ENCODE assay signal across 8 mouse cellular contexts in genomic region chr3:142710360-142711007, GRCm38 (mm10). TPM values are rescaled to one million over a fixed set of nuclear protein-coding genes. Genes with fewer than 3 reads are reported as not detected.
DNase-seq lines count a peak whose midpoint lies in the region; ATAC-seq lines count a peak whose summit lies in the region.

No protein-coding gene starts in this region.

- 0 out of 2 replicates have a peak, but pooled peaks cover 11% of the 10 kb centered on the region for H3K9me3 ChIP-seq in liver, embryonic 12.5 days (replicated peaks)
- no peaks in the 10 kb centered on the region for H3K9me3 ChIP-seq in forebrain, embryonic 11.5 days (ENCODE audit: control insufficient read depth, low read length)
- H3K9me3 ChIP-seq in hindbrain, embryonic 15.5 days = no peaks in the 10 kb centered on the region
- H3K9me3 ChIP-seq in midbrain, embryonic 14.5 days (ENCODE audit: control insufficient read depth, low read length) = no peaks in the 10 kb centered on the region

- no peak overlapping the region for H3K9ac ChIP-seq in liver, embryonic 12.5 days
- H3K9ac ChIP-seq in forebrain, embryonic 11.5 days (ENCODE audit: low read length) = no peak overlapping the region
- no peak overlapping the region for H3K9ac ChIP-seq in hindbrain, embryonic 15.5 days
- H3K9ac ChIP-seq in midbrain, embryonic 14.5 days (replicated peaks; ENCODE audit: low read length) = no peak overlapping the region

- H3K27ac ChIP-seq in liver, embryonic 12.5 days = no peak overlapping the region
- H3K27ac ChIP-seq in forebrain, embryonic 11.5 days (ENCODE audit: low read depth, low read length) = no peak overlapping the region
- H3K27ac ChIP-seq in hindbrain, embryonic 15.5 days (replicated peaks) = peak overlapping the region; percentile 48; the same call in 1 of the 2 replicates
- H3K27ac ChIP-seq in midbrain, embryonic 14.5 days (replicated peaks; ENCODE audit: low read depth, low read length) = no peak overlapping the region

- no peak for ATAC-seq in liver, embryonic 12.5 days
- peak; percentile 42; the same call in 1 of the 2 replicates for ATAC-seq in forebrain, embryonic 11.5 days (replicated peaks; ENCODE audit: low FRiP score)
- ATAC-seq in hindbrain, embryonic 15.5 days (ENCODE audit: low FRiP score, low read depth) = no peak
- ATAC-seq in midbrain, embryonic 14.5 days (ENCODE audit: low FRiP score, low TSS enrichment) = peak; percentile 46; the same call in 1 of the 2 replicates

- H3K4me1 ChIP-seq in liver, embryonic 12.5 days = 0 out of 2 replicates have a peak, but pooled peaks cover 9% of the 10 kb centered on the region
- no peaks in the 10 kb centered on the region for H3K4me1 ChIP-seq in forebrain, embryonic 11.5 days (replicated peaks; ENCODE audit: control insufficient read depth, insufficient read depth, low read length)
- H3K4me1 ChIP-seq in hindbrain, embryonic 15.5 days (replicated peaks) = peaks cover 6% of the 10 kb centered on the region
- no peaks in the 10 kb centered on the region for H3K4me1 ChIP-seq in midbrain, embryonic 14.5 days (ENCODE audit: control insufficient read depth, insufficient read depth, low read length)

- intact Hi-C loops in left cerebral cortex, postnatal 25 days (cut with DNase I) = no loop called here

- 28% methylated on average over 10 of the region's 10 CpGs for WGBS in liver, embryonic 12.5 days (ENCODE audit: insufficient replicate concordance)
- WGBS in forebrain, embryonic 11.5 days = 38% methylated on average over 10 of the region's 10 CpGs
- WGBS in hindbrain, embryonic 15.5 days = 27% methylated on average over 10 of the region's 10 CpGs
- 34% methylated on average over 10 of the region's 10 CpGs for WGBS in midbrain, embryonic 14.5 days

- H3K4me2 ChIP-seq in liver, embryonic 12.5 days = no peak overlapping the region
- no peak overlapping the region for H3K4me2 ChIP-seq in forebrain, embryonic 11.5 days (ENCODE audit: low read depth, low read length, severe bottlenecking)
- H3K4me2 ChIP-seq in hindbrain, embryonic 15.5 days = no peak overlapping the region
- no peak overlapping the region for H3K4me2 ChIP-seq in midbrain, embryonic 14.5 days (ENCODE audit: low read length)

- DNase-seq in liver = peak; percentile 54
- peak; percentile 69 for DNase-seq in adipocyte (ENCODE audit: low spot score)
- peak; percentile 64 for DNase-seq in forebrain, embryonic 11.5 days (ENCODE audit: low spot score)
- DNase-seq in left cerebral cortex, postnatal 25 days (ENCODE audit: low spot score in 2 of 2) = peak; percentile 31 to 46
- peak; percentile 81 for DNase-seq in midbrain, embryonic 14.5 days
- DNase-seq in thymus, postnatal 25 days = peak; percentile 65

- no peaks in the 10 kb centered on the region for H3K27me3 ChIP-seq in liver, embryonic 12.5 days (replicated peaks)
- no peaks in the 10 kb centered on the region for H3K27me3 ChIP-seq in forebrain, embryonic 11.5 days (ENCODE audit: control insufficient read depth, insufficient read depth, low read length)
- no peaks in the 10 kb centered on the region for H3K27me3 ChIP-seq in hindbrain, embryonic 15.5 days
- H3K27me3 ChIP-seq in midbrain, embryonic 14.5 days (ENCODE audit: control insufficient read depth, insufficient read depth, low read length) = no peaks in the 10 kb centered on the region

- H3K36me3 ChIP-seq in liver, embryonic 12.5 days = peaks cover 13% of the 10 kb centered on the region
- no peaks in the 10 kb centered on the region for H3K36me3 ChIP-seq in forebrain, embryonic 11.5 days (ENCODE audit: control insufficient read depth, insufficient read depth, low read length)
- H3K36me3 ChIP-seq in hindbrain, embryonic 15.5 days = no peaks in the 10 kb centered on the region
- no peaks in the 10 kb centered on the region for H3K36me3 ChIP-seq in midbrain, embryonic 14.5 days (ENCODE audit: control insufficient read depth, insufficient read depth, low read length)

- H3K4me3 ChIP-seq in liver, embryonic 12.5 days = no peak overlapping the region
- no peak overlapping the region for H3K4me3 ChIP-seq in forebrain, embryonic 11.5 days (ENCODE audit: low read depth, low read length)
- no peak overlapping the region for H3K4me3 ChIP-seq in hindbrain, embryonic 15.5 days
- no peak overlapping the region for H3K4me3 ChIP-seq in midbrain, embryonic 14.5 days (replicated peaks; ENCODE audit: low read depth, low read length)

RNA-seq across cellular contexts. Expression of gene Kyat3, which starts 9.6 kb away (rescaled TPM):
- polyA plus RNA-seq in liver, embryonic 12.5 days (2016; fragmentation: Nextera tagmentation; extraction: Ambion mirVana) = 9.5 and 11.0 TPM in 2 replicates
- polyA plus RNA-seq in forebrain, embryonic 11.5 days (2014; fragmentation: Nextera tagmentation; extraction: Ambion mirVana) = 10.4 and 11.3 TPM in 2 replicates
- polyA plus RNA-seq in hindbrain, embryonic 15.5 days (2015; fragmentation: Nextera tagmentation; extraction: Ambion mirVana) = 5.4 and 5.6 TPM in 2 replicates
- total RNA-seq in left cerebral cortex, postnatal 25 days (2021) = 1 to 10 TPM; 4.6 to 6.6 TPM
- 2.7 and 4.2 TPM in 2 replicates for polyA plus RNA-seq in midbrain, embryonic 14.5 days (2014; fragmentation: Nextera tagmentation; extraction: Ambion mirVana)

RNA-seq across cellular contexts. Expression of gene Gtf2b, which starts 54.4 kb away (rescaled TPM):
- polyA plus RNA-seq in liver, embryonic 12.5 days (2016; fragmentation: Nextera tagmentation; extraction: Ambion mirVana) = 46.5 and 50.7 TPM in 2 replicates
- 94.1 and 94.7 TPM in 2 replicates for polyA plus RNA-seq in forebrain, embryonic 11.5 days (2014; fragmentation: Nextera tagmentation; extraction: Ambion mirVana)
- 71.2 and 72.9 TPM in 2 replicates for polyA plus RNA-seq in hindbrain, embryonic 15.5 days (2015; fragmentation: Nextera tagmentation; extraction: Ambion mirVana)
- total RNA-seq in left cerebral cortex, postnatal 25 days (2021) = 10 to 100 TPM; 39.6 to 41.3 TPM
- polyA plus RNA-seq in midbrain, embryonic 14.5 days (2014; fragmentation: Nextera tagmentation; extraction: Ambion mirVana) = 87.5 and 89.5 TPM in 2 replicates

Comparison
In these comparisons a context has a peak if more than half of its experiments do, and no peak if none do; other contexts are left out.
1. ATAC-seq: peak in forebrain, embryonic 11.5 days (single experiment) and midbrain, embryonic 14.5 days (single experiment); none in liver, embryonic 12.5 days (single experiment) and hindbrain, embryonic 15.5 days (single experiment).
2. Peak in every context shown above with its lines, with median percentiles within 50 percentile points of each other: DNase-seq.